Mouse (Mus musculus): ENCODE data around the gene Kndc1. TPM values are rescaled to one million over a fixed set of nuclear protein-coding genes. Genes with fewer than 3 reads are reported as not detected.
A peak's percentile ranks its signal among the peaks of the same experiment; 100 is the strongest.

The Kndc1 gene
- polyA plus RNA-seq, 1 experiment from 2014 or later: 3.1 TPM

GRCm38 (mm10) chr7:139957958-139958357 lies 63.5 kb downstream of the Kndc1 start:
- no peak for ATAC-seq (ENCODE audit: low FRiP score, low read depth)
- H3K4me3 ChIP-seq: no peak overlapping the region
- 0 out of 2 replicates have a peak, but pooled peaks cover 3% of the 10 kb centered on the region for H3K27me3 ChIP-seq (replicated peaks)
- no peaks in the 10 kb centered on the region for H3K36me3 ChIP-seq
- no peak overlapping the region for H3K9ac ChIP-seq
- WGBS: 39% methylated on average over 11 of the region's 11 CpGs
- no peaks in the 10 kb centered on the region for H3K4me1 ChIP-seq
- no peak overlapping the region for H3K27ac ChIP-seq
- H3K4me2 ChIP-seq (replicated peaks): no peak overlapping the region
- H3K9me3 ChIP-seq: no peaks in the 10 kb centered on the region

DNA sequence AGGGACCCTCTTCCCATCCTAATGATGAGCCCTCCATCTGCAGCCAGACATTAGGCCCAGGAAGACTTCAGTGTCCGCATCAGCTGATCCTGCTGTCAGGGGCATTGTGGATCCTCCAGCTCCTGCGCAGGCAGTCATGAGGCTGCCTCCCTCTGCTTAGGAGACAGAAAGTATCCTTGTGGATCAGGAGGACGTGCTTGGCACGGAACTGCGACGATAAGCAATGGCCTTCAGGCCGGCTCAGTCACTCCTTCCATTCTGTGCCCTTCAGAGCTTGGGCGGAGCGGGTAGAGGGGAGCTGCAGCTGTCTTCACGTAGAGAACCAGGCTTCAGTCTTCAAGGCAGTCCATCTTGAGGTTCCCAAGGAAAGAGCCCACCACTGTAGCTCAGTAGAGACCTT lies 66.6 kb downstream of the Kndc1 start:
- Histone ChIP-seq H3K4me1 (no peaks in the 10 kb centered on the region), H3K9ac (no peak overlapping the region), H3K4me2 (replicated peaks) (no peak overlapping the region), H3K9me3 (no peaks in the 10 kb centered on the region), H3K4me3 (no peak overlapping the region), H3K36me3 (no peaks in the 10 kb centered on the region), H3K27me3 (replicated peaks) (no peaks in the 10 kb centered on the region), H3K27ac (no peak overlapping the region)
- WGBS: 84% methylated on average over 10 of the region's 10 CpGs
- no peak for ATAC-seq (ENCODE audit: low FRiP score, low read depth)

- Histone ChIP-seq H3K9ac (no peak overlapping the region), H3K27ac (no peak overlapping the region), H3K4me1 (no peaks in the 10 kb centered on the region; the same call in 1 of the 2 replicates), H3K4me3 (no peak overlapping the region), H3K27me3 (replicated peaks) (no peaks in the 10 kb centered on the region; the same call in 1 of the 2 replicates), H3K4me2 (replicated peaks) (no peak overlapping the region), H3K36me3 (no peaks in the 10 kb centered on the region), H3K9me3 (no peaks in the 10 kb centered on the region)
- 58% methylated on average over 4 of the region's 4 CpGs for WGBS
- ATAC-seq (ENCODE audit: low FRiP score, low read depth): no peak
Observed at GRCm38 (mm10) chr7:139963814-139964213, 69.3 kb downstream of the Kndc1 start.

DNA sequence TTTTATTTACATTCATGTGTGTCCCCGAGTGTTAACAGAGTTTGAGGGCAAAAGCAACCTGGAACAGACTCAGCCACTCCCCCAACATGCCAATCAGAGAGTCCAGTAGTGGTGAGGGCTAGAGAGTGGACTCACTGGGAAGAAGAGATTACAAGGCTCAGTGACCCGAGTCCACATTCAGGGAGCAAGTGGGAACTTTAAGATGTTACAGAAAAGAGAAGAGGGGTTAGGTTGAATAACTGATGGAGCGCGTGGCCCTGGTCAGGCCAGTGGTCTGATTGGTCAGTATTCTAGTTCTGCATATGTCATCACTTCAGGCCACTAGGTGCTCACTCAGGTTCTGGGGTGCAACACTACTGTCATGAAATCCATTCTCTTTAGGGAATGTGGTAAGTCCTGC lies 72.7 kb downstream of the Kndc1 start:
- Histone ChIP-seq H3K4me1 (no peaks in the 10 kb centered on the region; the same call in 1 of the 2 replicates), H3K9me3 (no peaks in the 10 kb centered on the region), H3K4me2 (replicated peaks) (no peak overlapping the region), H3K36me3 (no peaks in the 10 kb centered on the region), H3K4me3 (no peak overlapping the region), H3K9ac (no peak overlapping the region), H3K27me3 (replicated peaks) (no peaks in the 10 kb centered on the region; the same call in 1 of the 2 replicates), H3K27ac (no peak overlapping the region)
- WGBS: 24% methylated on average over 4 of the region's 4 CpGs
- ATAC-seq (ENCODE audit: low FRiP score, low read depth): no peak

DNA sequence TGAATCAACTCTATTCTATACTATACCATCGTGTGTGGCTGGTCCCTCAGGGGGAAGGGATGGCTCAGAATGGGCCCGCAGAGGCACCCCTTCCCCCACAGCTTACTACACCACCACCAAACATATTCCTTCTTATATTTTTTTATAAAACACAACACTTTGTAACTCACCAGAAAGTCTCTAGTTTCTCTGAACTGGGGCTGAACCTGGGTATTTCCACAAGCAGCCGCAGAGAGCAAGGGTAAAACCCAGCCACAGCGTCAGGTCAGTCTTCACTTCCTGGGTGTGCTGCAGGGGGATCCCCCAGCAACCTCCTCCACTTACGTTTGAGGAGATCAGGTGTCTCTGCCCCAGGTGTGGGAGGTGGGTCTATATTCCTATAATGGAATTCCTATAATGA lies 73.9 kb downstream of the Kndc1 start:
- Histone ChIP-seq H3K27ac (no peak overlapping the region), H3K9me3 (no peaks in the 10 kb centered on the region), H3K36me3 (no peaks in the 10 kb centered on the region), H3K4me3 (no peak overlapping the region), H3K9ac (no peak overlapping the region), H3K4me1 (no peaks in the 10 kb centered on the region; the same call in 1 of the 2 replicates), H3K4me2 (replicated peaks) (no peak overlapping the region), H3K27me3 (replicated peaks) (no peaks in the 10 kb centered on the region; the same call in 1 of the 2 replicates)
- WGBS: 65% methylated on average over 5 of the region's 5 CpGs
- ATAC-seq (ENCODE audit: low FRiP score, low read depth): no peak

DNA sequence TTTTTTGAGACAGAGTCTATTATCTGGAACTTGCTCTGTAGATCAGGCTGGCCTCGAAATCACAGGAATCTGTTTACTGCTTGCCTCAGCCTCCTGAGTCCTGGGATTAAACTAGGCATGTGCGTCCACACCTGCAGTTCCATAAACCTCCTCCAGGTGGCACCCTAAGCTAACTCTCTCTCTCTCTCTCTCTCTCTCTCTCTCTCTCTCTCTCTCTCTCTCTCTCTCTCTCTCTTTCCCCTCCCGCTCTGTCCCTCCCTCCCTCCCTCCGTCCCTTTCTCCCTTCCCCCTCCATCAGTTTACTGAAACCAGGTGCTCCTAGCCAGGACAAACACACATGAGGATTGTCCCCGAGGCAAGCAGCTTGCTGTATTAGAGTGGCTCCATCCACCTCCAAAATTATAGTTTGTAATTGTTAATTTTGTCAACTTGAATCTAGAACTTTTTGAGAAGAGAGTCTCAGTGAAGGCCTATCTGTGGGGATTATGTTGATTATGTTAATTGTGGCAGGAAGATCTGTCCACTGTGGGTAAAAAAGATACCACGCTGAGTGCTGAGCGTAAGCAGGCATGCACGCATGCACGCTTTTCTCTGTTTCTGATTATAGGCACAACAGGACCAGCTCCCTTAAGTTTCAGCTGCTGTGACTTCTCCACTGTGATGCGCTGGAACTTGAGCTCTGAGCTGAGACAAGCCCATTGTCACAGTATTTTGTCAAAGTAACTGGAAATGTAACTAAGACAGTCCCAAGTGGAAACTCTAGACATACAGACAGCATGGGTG lies 75.0 kb downstream of the Kndc1 start:
- Histone ChIP-seq H3K9ac (no peak overlapping the region), H3K27me3 (replicated peaks) (no peaks in the 10 kb centered on the region; the same call in 1 of the 2 replicates), H3K4me3 (no peak overlapping the region), H3K27ac (no peak overlapping the region), H3K9me3 (no peaks in the 10 kb centered on the region), H3K36me3 (no peaks in the 10 kb centered on the region), H3K4me2 (replicated peaks) (no peak overlapping the region), H3K4me1 (no peaks in the 10 kb centered on the region; the same call in 1 of the 2 replicates)
- ATAC-seq (ENCODE audit: low FRiP score, low read depth): no peak
- WGBS: 43% methylated on average over 10 of the region's 10 CpGs

DNA sequence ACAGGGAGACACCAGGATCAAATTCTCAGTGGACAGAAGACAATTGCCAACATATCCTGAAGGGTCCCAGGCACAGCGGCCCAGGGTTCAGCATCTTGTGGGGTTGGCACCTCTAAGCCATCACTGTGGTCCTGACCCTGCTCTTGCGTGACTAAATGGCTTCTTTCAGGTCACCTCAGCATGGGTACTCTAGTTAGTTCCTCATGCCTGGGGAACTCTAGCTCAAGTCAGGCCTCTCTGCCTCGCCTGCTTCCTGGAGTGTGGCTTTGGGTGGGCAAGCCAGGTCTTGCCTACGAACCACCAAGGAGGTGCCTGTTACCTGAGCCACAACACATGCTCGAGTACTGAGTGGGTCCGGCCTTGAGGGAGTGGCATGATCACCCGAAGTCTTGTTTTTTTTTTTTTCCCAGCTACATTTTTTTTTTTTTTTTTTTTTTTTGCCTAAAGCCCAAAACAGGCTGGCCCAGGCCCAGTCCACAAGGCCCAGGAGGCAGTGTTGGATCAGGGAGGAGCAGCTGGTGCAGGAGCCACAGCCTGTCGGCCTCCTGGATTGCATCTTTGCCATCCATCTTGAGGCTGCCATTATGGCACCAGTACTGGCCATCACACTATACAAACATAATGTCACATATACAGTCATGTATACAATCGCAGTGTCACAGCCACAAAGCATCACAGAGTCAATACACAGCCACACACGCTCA lies 75.9 kb downstream of the Kndc1 start:
- Histone ChIP-seq H3K4me1 (no peaks in the 10 kb centered on the region; the same call in 1 of the 2 replicates), H3K9ac (no peak overlapping the region), H3K4me3 (no peak overlapping the region), H3K9me3 (no peaks in the 10 kb centered on the region), H3K36me3 (no peaks in the 10 kb centered on the region), H3K27me3 (replicated peaks) (no peaks in the 10 kb centered on the region; the same call in 1 of the 2 replicates), H3K4me2 (replicated peaks) (no peak overlapping the region), H3K27ac (no peak overlapping the region)
- ATAC-seq (ENCODE audit: low FRiP score, low read depth): no peak
- WGBS: 86% methylated on average over 10 of the region's 10 CpGs

DNA sequence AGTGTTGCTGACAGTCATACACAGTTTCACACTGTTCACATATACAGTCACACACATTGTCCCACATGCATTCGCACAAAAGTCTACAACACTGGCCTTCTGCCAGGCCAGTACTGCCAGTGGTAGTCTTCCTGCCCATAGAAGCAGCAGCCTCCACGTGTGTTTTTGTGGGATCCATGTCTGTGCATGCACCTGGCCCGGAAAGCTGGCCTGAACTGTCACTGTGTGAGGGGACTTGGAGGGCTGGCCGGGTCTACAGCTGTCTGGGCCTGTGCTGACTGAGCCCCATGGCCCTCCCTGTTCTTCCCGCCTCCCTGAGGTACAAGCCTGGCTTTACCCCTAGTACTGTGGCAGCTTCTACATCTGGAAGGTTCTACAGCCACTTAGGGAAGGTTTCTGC lies 76.5 kb downstream of the Kndc1 start:
- no peak overlapping the region for H3K27ac ChIP-seq
- no peak overlapping the region for H3K4me2 ChIP-seq (replicated peaks)
- H3K36me3 ChIP-seq: no peaks in the 10 kb centered on the region
- no peak for ATAC-seq (ENCODE audit: low FRiP score, low read depth)
- H3K4me3 ChIP-seq: no peak overlapping the region
- no peak overlapping the region for H3K9ac ChIP-seq
- H3K9me3 ChIP-seq: no peaks in the 10 kb centered on the region
- no peaks in the 10 kb centered on the region; the same call in 1 of the 2 replicates for H3K27me3 ChIP-seq (replicated peaks)
- H3K4me1 ChIP-seq: no peaks in the 10 kb centered on the region; the same call in 1 of the 2 replicates
- WGBS: 79% methylated on average over 5 of the region's 5 CpGs

- Histone ChIP-seq H3K4me3 (no peak overlapping the region), H3K27ac (no peak overlapping the region), H3K4me1 (no peaks in the 10 kb centered on the region; the same call in 1 of the 2 replicates), H3K9me3 (no peaks in the 10 kb centered on the region), H3K27me3 (replicated peaks) (no peaks in the 10 kb centered on the region; the same call in 1 of the 2 replicates), H3K9ac (no peak overlapping the region), H3K36me3 (no peaks in the 10 kb centered on the region), H3K4me2 (replicated peaks) (no peak overlapping the region)
- ATAC-seq (ENCODE audit: low FRiP score, low read depth): no peak
- 75% methylated on average over 6 of the region's 6 CpGs for WGBS
Observed at GRCm38 (mm10) chr7:139971436-139971835, 76.9 kb downstream of the Kndc1 start.

DNA sequence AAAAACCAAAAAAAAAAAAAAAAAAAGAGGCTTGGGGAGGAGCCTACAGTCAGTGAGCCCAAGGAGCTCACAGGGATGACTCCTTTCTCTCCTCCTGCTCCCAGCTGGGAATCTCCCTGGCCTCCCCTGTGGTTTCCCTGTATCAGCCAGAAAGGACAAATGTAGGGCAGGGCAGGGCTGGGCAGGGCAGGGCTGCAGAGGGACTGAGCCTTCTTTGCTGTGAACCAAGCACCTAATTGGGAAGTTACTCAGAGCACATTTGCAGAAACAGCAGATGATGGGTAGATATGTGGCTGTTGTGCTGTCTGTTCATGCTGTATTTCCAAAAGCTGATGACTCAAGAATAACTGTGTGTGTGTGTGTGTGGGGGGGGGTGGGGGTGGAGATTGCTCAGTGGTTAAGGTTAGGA lies 78.4 kb downstream of the Kndc1 start:
- no peak overlapping the region for H3K4me2 ChIP-seq (replicated peaks)
- no peak for ATAC-seq (ENCODE audit: low FRiP score, low read depth)
- no peaks in the 10 kb centered on the region for H3K9me3 ChIP-seq
- no peak overlapping the region for H3K4me3 ChIP-seq
- no peaks in the 10 kb centered on the region for H3K4me1 ChIP-seq
- H3K27ac ChIP-seq: no peak overlapping the region
- no peaks in the 10 kb centered on the region for H3K36me3 ChIP-seq
- H3K27me3 ChIP-seq (replicated peaks): no peaks in the 10 kb centered on the region; the same call in 1 of the 2 replicates
- no peak overlapping the region for H3K9ac ChIP-seq

- H3K9me3 ChIP-seq: no peaks in the 10 kb centered on the region
- H3K36me3 ChIP-seq: no peaks in the 10 kb centered on the region
- H3K27ac ChIP-seq: no peak overlapping the region
- H3K4me3 ChIP-seq: no peak overlapping the region
- 0 out of 2 replicates have a peak overlapping the region, but pooled peaks have one; percentile 5 for H3K9ac ChIP-seq
- ATAC-seq (ENCODE audit: low FRiP score, low read depth): no peak
- WGBS: 88% methylated on average over 10 of the region's 10 CpGs
- H3K4me2 ChIP-seq (replicated peaks): no peak overlapping the region
- peaks cover 6% of the 10 kb centered on the region; the same call in 1 of the 2 replicates for H3K4me1 ChIP-seq
- H3K27me3 ChIP-seq (replicated peaks): no peaks in the 10 kb centered on the region
Observed at GRCm38 (mm10) chr7:139974307-139974706, 79.8 kb downstream of the Kndc1 start.

GRCm38 (mm10) chr7:139975471-139975870 lies 81.0 kb downstream of the Kndc1 start:
- Histone ChIP-seq H3K36me3 (no peaks in the 10 kb centered on the region), H3K27ac (no peak overlapping the region), H3K4me2 (replicated peaks) (no peak overlapping the region), H3K4me1 (peaks cover 6% of the 10 kb centered on the region; the same call in 1 of the 2 replicates), H3K4me3 (no peak overlapping the region), H3K27me3 (replicated peaks) (no peaks in the 10 kb centered on the region), H3K9ac (no peak overlapping the region), H3K9me3 (no peaks in the 10 kb centered on the region)
- 59% methylated on average over 5 of the region's 5 CpGs for WGBS
- ATAC-seq (ENCODE audit: low FRiP score, low read depth): no peak

Measured in neural tube, embryonic 12.5 days (tissue).